Mouse (Mus musculus): ENCODE data around the gene Cdk1.
"Not testable (repeated sequence)": the region's sequence is repeated elsewhere in the genome, so short reads cannot be mapped to it uniquely, and the experiment has no call there.

Gene Cdk1

GRCm38 (mm10) chr10:69352212-69353085 is at the start of gene Cdk1:
TSS of gene Cdk1 (minus strand) at chr10:69352938.
- peak; percentile 98 for DNase-seq

- DNase-seq: peak; percentile 29
Measured at GRCm38 (mm10) chr10:69399814-69400385, 47.2 kb upstream of the Cdk1 start.

DNA sequence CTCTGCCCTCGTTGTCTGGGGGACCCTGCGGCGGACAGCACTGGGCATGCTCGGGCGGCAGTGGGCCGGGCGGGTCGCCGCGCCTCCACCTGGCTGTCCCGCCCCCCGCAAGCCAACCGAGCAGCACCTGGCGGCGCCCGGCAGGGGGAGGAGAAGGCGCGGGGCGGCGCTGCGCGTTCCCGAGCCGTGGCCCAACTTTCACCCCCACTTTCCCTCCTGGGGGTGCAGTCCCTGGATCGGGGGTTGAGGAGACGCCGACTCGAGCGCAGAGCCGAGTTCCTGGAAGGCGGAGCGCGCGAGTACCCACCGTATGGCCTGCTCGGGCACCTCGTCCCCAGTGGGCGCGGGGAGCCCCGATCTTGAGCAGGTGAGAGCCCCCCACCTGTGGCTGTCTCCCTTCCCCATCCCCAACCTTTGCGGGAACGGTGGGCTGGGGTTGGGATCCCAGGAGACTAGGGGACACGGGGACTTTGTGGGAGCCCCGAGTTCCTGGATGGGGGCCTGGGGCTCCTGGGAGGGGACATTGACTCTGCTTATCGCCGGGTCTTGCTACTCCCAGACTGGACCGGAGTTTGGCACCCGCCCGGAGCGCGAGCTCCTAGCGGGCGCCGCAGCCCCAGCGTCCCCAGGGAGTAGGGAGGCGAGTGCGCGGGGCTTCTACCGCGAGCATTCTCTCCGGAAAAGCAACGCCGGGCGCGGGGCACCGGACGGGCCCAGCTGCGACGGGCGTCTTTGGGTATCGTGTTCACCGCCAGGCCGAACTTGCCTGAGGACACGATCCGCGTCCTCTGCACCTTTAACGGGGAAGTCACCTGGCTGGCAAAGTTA is 46.2 kb upstream of the Cdk1 start, which contains the start of gene Ank3:
TSS of gene Ank3 (plus strand) at position 11 of the 828 bp plus-strand sequence.
- DNase-seq: peak; percentile 76

- peak; percentile 73 for DNase-seq
Measured at GRCm38 (mm10) chr10:69398197-69398762, 45.5 kb upstream of the Cdk1 start.

GRCm38 (mm10) chr10:69389511-69389910 is 36.8 kb upstream of the Cdk1 start:
- no peak for DNase-seq

DNA sequence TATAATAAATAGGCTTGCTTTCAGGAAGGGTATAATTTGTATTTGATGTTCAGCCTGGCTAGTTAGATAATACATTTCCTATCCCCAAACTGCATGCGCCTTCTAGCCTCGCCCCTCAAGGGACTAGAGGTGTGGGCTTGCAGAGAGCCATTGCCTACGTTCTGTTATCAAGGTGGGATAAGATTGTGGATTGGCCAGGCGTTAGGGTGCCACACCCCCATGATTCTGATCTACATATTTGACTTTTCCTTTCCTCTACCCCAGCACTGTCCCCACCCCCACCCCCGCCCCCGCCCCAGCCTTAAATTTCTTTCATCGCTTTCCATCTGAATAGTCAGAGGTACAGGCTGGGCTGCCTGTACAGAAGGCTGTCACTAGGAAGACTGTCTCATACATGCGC is 34.0 kb upstream of the Cdk1 start:
- DNase-seq: no peak

- DNase-seq: no peak
Measured at GRCm38 (mm10) chr10:69385136-69385535, 32.4 kb upstream of the Cdk1 start.

DNA sequence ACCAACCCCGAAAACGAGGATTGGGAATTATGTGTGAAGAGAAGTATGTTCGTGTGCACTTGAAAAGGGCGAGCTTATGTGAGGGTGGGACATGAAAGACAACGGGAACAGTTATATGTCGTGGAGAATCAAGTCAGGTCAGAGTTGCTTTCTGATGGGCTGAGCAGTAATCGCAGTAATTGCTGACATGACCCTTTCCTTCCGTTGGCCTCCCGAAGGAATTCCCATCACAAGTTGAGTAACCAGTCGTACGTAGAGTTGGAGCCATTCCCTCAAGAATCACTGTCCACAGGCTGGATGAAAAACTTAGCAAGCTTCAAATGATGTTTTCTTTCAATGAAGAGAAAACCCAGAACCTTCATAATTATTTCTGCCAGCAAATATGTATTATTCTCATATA is 31.9 kb upstream of the Cdk1 start:
- DNase-seq: no peak

GRCm38 (mm10) chr10:69383186-69383585 is 30.4 kb upstream of the Cdk1 start:
- DNase-seq: no peak

DNA sequence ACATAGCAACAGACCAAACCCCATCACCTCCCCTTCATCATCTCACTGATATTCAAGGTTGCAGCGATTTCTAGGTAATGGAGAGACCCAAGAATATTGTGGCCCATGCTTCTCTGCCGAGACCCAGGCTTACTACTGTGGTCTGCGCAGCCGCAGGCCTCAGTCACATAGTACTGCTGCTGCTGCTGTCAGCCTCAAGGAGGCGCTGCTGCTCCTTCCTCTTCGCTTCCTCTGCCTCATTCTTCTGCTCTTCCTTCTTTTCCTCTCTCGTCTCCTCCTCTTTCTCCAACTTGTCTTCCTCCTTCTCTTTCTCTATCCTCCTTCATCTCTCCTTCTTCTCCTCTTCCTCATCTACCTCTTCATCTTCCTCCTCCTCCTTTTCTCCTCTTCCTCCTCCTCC is 22.4 kb upstream of the Cdk1 start:
- DNase-seq: no peak

DNA sequence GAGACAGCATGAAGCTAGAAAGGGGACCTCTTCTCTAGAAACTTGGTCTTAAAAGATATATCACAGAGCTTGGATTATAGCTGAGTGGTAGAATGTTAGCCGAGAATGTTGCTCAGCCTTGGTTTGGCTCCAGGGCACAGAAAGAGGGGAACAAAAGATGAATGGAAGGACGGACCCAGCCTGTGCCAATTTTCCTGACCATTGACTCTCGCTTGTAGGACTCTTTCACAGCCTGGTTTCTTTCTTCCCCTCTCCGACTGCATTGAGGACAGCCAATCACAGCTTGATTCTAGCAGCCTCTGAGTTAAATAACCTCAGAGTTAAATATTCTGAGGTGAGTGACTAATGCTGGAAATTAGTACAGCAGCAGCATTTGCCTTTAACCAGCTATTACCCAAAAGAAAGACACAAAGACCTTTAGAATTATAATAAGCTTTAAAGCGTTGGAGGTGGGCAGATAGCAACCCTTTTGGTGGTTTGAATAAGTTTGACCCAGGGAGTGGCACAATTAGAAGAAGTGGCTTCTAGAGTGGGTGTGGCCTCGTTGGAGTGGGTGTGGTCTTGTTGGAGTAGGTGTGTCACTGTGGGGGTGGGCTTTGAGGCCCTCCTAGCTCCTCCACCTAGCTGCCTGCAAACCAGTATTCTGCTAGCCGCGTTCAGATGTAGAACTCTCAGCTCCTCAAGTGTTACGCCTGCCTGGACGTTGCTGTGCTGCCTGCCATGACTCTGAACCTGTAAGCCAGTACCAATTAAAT is 21.2 kb upstream of the Cdk1 start:
- DNase-seq: no peak

GRCm38 (mm10) chr10:69372061-69372460 is 19.3 kb upstream of the Cdk1 start:
- no peak for DNase-seq

DNA sequence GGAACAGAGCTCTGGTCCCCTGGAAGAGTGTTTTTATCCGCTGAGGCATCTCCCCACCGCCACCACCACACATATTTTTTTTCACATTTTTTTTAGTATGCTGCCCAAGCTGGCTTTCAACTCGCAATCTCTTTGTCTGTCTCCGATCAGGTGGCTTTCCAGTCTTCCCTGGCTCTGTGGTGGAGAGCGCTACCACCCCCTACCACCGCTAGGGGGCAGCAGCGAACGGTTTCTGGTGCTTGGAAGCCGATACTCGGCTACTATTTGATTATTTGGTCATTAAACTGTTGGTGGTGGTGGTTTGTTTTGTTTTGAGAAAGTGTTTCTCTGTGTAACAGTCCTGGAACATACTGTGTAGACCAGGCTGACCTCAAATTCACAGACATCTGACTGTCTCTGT is 18.7 kb upstream of the Cdk1 start:
- DNase-seq: peak; percentile 63

GRCm38 (mm10) chr10:69369321-69369720 is 16.6 kb upstream of the Cdk1 start:
- DNase-seq: no peak

DNA sequence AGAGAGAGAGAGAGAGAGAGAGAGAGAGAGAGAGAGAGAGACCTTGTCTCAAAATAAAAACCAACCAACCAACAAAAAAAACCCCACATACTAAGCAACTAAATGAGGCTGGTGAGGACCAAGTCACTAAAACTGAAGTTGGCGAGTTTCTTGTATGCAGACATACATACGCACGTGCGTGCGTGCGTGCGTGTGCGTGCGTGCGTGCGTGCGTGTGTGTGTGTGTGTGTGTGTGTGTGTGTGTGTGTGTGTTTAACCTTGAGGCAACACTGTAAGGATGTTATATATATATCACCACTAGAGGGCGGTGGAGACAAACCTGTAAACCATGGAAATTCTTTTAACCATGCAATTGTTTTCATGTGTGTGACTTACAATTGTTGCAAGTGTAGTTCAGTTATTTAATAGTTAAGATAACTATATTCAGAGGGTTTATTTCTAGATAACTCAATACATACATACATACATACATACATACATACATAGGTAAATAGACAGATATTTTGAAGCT is 14.2 kb upstream of the Cdk1 start:
- DNase-seq: no peak

DNA sequence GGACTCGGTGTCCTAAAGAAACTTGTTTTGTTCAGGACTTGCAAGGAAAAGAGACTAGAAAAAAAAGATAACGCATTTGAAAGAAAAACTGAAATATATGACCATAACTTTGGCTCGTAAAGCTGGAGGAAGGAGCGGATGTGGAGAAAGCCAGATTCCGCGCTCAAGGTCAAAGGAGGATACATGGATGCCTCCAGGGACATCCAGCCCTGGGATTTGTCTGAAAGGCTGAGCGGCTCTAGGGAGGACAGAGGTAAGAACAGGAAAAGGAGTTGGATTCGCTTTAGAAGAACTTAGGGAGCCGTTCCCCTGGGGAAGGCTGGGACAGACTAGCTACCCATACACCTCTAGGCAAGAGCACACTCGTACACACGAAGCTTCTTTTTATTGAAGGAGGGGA is 13.5 kb upstream of the Cdk1 start:
- peak; percentile 57 for DNase-seq

GRCm38 (mm10) chr10:69359666-69360065 is 6.9 kb upstream of the Cdk1 start:
- no peak for DNase-seq

- DNase-seq: not testable (repeated sequence)
Measured at GRCm38 (mm10) chr10:69353086-69353479, 345 bp upstream of the Cdk1 start.

DNA sequence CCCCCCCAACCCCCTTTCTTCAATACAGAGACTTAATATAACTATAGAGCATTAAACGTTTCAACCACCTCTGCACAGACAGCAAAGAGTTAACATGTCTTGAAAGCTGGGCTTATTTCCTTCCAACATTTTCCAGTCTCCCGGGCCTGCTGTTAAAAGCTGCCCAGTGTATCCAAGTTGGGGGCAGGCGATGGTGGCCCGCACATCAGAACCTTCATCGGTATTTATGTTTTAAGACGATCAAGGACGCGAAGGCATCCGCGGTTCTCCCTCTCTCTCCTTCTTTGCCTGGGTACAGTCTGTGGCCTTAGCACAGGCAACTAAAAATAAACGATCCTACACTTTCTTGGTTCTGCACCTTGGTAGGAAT is 911 bp downstream of the Cdk1 start:
- DNase-seq: peak; percentile 45

DNA sequence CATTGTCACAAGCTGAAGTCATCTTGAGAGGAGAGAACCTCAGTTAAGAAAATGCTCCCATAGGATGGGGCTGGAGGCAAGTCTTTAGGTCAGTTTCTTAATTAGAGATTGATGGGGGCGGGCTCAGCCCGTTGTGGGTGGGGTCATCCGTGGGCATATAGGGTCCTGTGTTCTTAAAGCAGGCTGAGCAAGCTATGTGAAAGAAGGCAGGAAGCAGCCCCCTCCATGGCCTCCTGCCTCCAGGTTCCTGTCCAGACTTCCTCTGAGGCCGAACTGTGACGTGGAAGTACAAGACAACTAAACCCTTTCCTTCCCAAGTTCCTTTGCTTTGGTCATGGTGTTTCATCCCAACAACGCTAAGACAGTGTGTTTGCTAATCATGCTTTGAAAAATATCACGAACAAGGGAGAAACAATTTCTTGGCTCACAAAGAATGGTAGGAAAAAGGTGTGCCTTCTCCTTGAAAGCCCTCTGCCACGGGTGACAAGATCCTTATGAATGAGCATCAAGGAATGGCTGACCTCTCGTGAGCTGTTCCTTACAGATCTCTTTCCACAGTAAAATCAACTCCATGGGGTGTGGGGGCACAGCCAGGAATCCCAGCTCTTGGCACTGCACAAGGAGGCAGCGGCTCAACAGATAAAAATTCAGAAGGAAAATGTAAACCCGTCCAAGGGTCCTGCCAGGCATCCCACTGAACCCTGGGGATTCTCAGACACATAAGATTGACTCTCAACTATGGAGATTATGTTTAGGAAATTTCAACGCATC is 1.5 kb downstream of the Cdk1 start:
- DNase-seq: peak; percentile 71

GRCm38 (mm10) chr10:69348206-69348605 is 4.5 kb downstream of the Cdk1 start:
- no peak for DNase-seq

Data from kidney, postnatal 10 days (tissue).